Mouse (Mus musculus) hindbrain, postnatal 0 days (tissue): Measurements from ENCODE around the gene Cenpv. TPM values are rescaled to one million over a fixed set of nuclear protein-coding genes. Genes with fewer than 3 reads are reported as not detected.
A peak's percentile ranks its signal among the peaks of the same experiment; 100 is the strongest.

Source experiments
- ATAC-seq: fragments of 200-750 bp; cut with Nextera tagmentation; 2 replicates; pipeline ENCODE4 v1.8.0; 2017; ENCODE audit warnings: mild to moderate bottlenecking, moderate TSS enrichment, moderate library complexity
- DNase-seq: peaks from one replicate; pipeline ENCODE4 v3.0.0-alpha.2; 2015; ENCODE audit warnings: low spot score
- H3K27ac ChIP-seq: fragments of 300-500 bp; sonication (generic); 2 replicates; pipeline ENCODE4 v1.5.1; 2014; ENCODE audit warnings: mild to moderate bottlenecking
- H3K27me3 ChIP-seq: fragments of 300-500 bp; sonication (generic); 2 replicates; pipeline ENCODE4 v1.6.1; 2014; ENCODE audit warnings: low read length, mixed read lengths; ENCODE audit not compliant: insufficient read depth
- H3K36me3 ChIP-seq: fragments of 300-500 bp; sonication (generic); 2 replicates; pipeline ENCODE4 v1.6.1; 2014; ENCODE audit warnings: low read length, mixed read lengths; ENCODE audit not compliant: insufficient read depth
- H3K4me1 ChIP-seq: fragments of 300-500 bp; sonication (generic); 2 replicates; pipeline ENCODE4 v1.6.1; 2014; ENCODE audit warnings: antibody characterized with exemption, low read length, mixed read lengths; ENCODE audit not compliant: insufficient read depth
- H3K4me2 ChIP-seq: fragments of 300-500 bp; sonication (generic); 2 replicates; pipeline ENCODE4 v1.6.1; 2014; ENCODE audit warnings: low read depth, mild to moderate bottlenecking, low read length, moderate library complexity, mixed read lengths
- H3K4me3 ChIP-seq: fragments of 300-500 bp; sonication (generic); 2 replicates; pipeline ENCODE4 v1.5.1; 2014; ENCODE audit warnings: low read length
- H3K9ac ChIP-seq: fragments of 300-500 bp; sonication (generic); replicated peaks from 2 replicates; pipeline ENCODE4 v1.6.1; 2014; ENCODE audit warnings: mild to moderate bottlenecking, low read length, moderate library complexity, mixed read lengths
- H3K9me3 ChIP-seq: fragments of 300-500 bp; sonication (generic); 2 replicates; pipeline ENCODE4 v1.6.1; 2016; ENCODE audit warnings: low read length, mixed read lengths
- CTCF ChIP-seq: IDR thresholded peaks from 2 replicates; pipeline ENCODE4 v1.5.1; 2016; ENCODE audit warnings: antibody characterized with exemption, control low read depth, low read depth
- WGBS: fragments of 180-500 bp; shearing (Covaris S2); extraction: QIAGEN DNeasy Blood & Tissue Kit; methylation state at CpG from one replicate; pipeline ENCODE4 v1.1.7; 2014; 5-methylcytosine and 5-hydroxymethylcytosine counted together
- polyA plus RNA-seq: library from polyadenylated mRNA; unstranded; fragments of >200 nt; fragmentation: Nextera tagmentation; extraction: Ambion mirVana; gene quantifications from 2 replicates; pipeline ENCODE4 v1.2.1, GENCODE M21; 2015
- total RNA-seq: library from RNA; depleted of rRNA; stranded (reverse); fragments of >200 nt; gene quantifications from 2 replicates; pipeline ENCODE4 v1.2.3, GENCODE M21; 2014

Cenpv gene
- total and polyA plus RNA-seq, 2 experiments from 2014 or later: 32.8 to 64.1 TPM

- 0 out of 2 replicates have a peak, but pooled peaks cover 7% of the 10 kb centered on the region for H3K4me1 ChIP-seq
- no peaks in the 10 kb centered on the region for H3K36me3 ChIP-seq
- TF ChIP-seq CTCF: peak; percentile 70
- 58% methylated on average over 5 of the region's 5 CpGs for WGBS
- no peak for ATAC-seq
- H3K4me3 ChIP-seq: no peak overlapping the region
- H3K27me3 ChIP-seq: no peaks in the 10 kb centered on the region
- H3K9me3 ChIP-seq: no peaks in the 10 kb centered on the region
- peak; percentile 36 for DNase-seq
- H3K4me2 ChIP-seq: no peak overlapping the region
- no peak overlapping the region for H3K27ac ChIP-seq
- H3K9ac ChIP-seq: no peak overlapping the region
Measured at GRCm38 (mm10) chr11:62496151-62496715, 42.8 kb downstream of the Cenpv start.

- no peak for TF ChIP-seq CTCF
- no peaks in the 10 kb centered on the region for H3K9me3 ChIP-seq
- no peak overlapping the region for H3K4me3 ChIP-seq
- no peak overlapping the region for H3K9ac ChIP-seq
- H3K27ac ChIP-seq: peak overlapping the region; percentile 27; the same call in 1 of the 2 replicates
- 31% methylated on average over 10 of the region's 10 CpGs for WGBS
- H3K27me3 ChIP-seq: no peaks in the 10 kb centered on the region
- H3K4me1 ChIP-seq: 0 out of 2 replicates have a peak, but pooled peaks cover 7% of the 10 kb centered on the region
- H3K36me3 ChIP-seq: no peaks in the 10 kb centered on the region
- no peak for ATAC-seq
- H3K4me2 ChIP-seq: no peak overlapping the region
- no peak for DNase-seq
Measured at GRCm38 (mm10) chr11:62495276-62495801, 43.7 kb downstream of the Cenpv start.

GRCm38 (mm10) chr11:62494754-62495275, 44.2 kb downstream of the Cenpv start:
- H3K4me1 ChIP-seq: 0 out of 2 replicates have a peak, but pooled peaks cover 7% of the 10 kb centered on the region
- peak overlapping the region; percentile 27; the same call in 1 of the 2 replicates for H3K27ac ChIP-seq
- no peak overlapping the region for H3K4me2 ChIP-seq
- 8% methylated on average over 6 of the region's 6 CpGs for WGBS
- no peak for TF ChIP-seq CTCF
- H3K9me3 ChIP-seq: no peaks in the 10 kb centered on the region
- H3K36me3 ChIP-seq: no peaks in the 10 kb centered on the region
- no peak overlapping the region for H3K9ac ChIP-seq
- H3K4me3 ChIP-seq: no peak overlapping the region
- H3K27me3 ChIP-seq: no peaks in the 10 kb centered on the region
- ATAC-seq (peak; percentile 49; the same call in 1 of the 2 replicates), DNase-seq (peak; percentile 10)

- no peak for TF ChIP-seq CTCF
- no peaks in the 10 kb centered on the region for H3K27me3 ChIP-seq
- H3K27ac ChIP-seq: no peak overlapping the region
- DNase-seq (no peak), ATAC-seq (no peak)
- H3K4me1 ChIP-seq: 0 out of 2 replicates have a peak, but pooled peaks cover 7% of the 10 kb centered on the region
- no peak overlapping the region for H3K9ac ChIP-seq
- H3K4me3 ChIP-seq: no peak overlapping the region
- no peak overlapping the region for H3K4me2 ChIP-seq
- 98% methylated on average over 6 of the region's 6 CpGs for WGBS
- no peaks in the 10 kb centered on the region for H3K36me3 ChIP-seq
- no peaks in the 10 kb centered on the region for H3K9me3 ChIP-seq
Measured at GRCm38 (mm10) chr11:62493701-62494100, 45.4 kb downstream of the Cenpv start.

GRCm38 (mm10) chr11:62487540-62488350, 51.3 kb downstream of the Cenpv start:
- no peak for DNase-seq
- no peak overlapping the region for H3K4me2 ChIP-seq
- no peak for TF ChIP-seq CTCF
- H3K36me3 ChIP-seq: no peaks in the 10 kb centered on the region
- no peak overlapping the region for H3K9ac ChIP-seq
- ATAC-seq: no peak
- H3K27ac ChIP-seq: no peak overlapping the region
- H3K4me1 ChIP-seq: no peaks in the 10 kb centered on the region
- H3K4me3 ChIP-seq: no peak overlapping the region
- H3K27me3 ChIP-seq: no peaks in the 10 kb centered on the region
- no peaks in the 10 kb centered on the region for H3K9me3 ChIP-seq
- 89% methylated on average over 10 of the region's 10 CpGs for WGBS

GRCm38 (mm10) chr11:62486949-62487348, 52.1 kb downstream of the Cenpv start:
- 93% methylated on average over 1 of the region's 1 CpGs for WGBS
- no peaks in the 10 kb centered on the region for H3K9me3 ChIP-seq
- DNase-seq: no peak
- no peaks in the 10 kb centered on the region for H3K4me1 ChIP-seq
- no peak overlapping the region for H3K27ac ChIP-seq
- no peaks in the 10 kb centered on the region for H3K36me3 ChIP-seq
- no peak for TF ChIP-seq CTCF
- no peak overlapping the region for H3K9ac ChIP-seq
- no peak overlapping the region for H3K4me2 ChIP-seq
- H3K4me3 ChIP-seq: no peak overlapping the region
- no peaks in the 10 kb centered on the region for H3K27me3 ChIP-seq
- no peak for ATAC-seq
